Mouse (Mus musculus): ENCODE measurements around the gene Prr14l.
"Not testable (repeated sequence)": the region's sequence is repeated elsewhere in the genome, so short reads cannot be mapped to it uniquely, and the experiment has no call there.

Prr14l gene

DNA sequence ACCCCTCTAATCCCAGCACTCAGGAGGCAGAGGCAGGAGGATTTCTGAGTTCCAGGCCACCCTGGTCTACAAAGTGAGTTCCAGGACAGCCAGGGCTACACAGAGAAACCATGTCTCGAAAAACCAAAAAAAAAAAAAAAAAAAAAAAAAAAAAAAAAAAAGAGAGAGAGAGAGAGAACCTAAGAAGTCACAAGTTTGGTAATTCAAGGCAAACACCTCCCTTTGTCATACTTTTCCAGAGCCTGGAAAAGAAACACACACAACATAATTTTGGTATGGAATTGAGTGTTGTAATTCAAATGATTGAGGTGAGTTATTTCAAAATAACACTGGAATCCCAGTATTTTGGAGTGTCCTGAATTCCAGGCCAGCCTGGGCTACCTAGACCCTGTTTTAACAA, 67.6 kb downstream of the Prr14l start:
- DNase-seq (ENCODE audit: low read depth, low spot score): not testable (repeated sequence)

DNA sequence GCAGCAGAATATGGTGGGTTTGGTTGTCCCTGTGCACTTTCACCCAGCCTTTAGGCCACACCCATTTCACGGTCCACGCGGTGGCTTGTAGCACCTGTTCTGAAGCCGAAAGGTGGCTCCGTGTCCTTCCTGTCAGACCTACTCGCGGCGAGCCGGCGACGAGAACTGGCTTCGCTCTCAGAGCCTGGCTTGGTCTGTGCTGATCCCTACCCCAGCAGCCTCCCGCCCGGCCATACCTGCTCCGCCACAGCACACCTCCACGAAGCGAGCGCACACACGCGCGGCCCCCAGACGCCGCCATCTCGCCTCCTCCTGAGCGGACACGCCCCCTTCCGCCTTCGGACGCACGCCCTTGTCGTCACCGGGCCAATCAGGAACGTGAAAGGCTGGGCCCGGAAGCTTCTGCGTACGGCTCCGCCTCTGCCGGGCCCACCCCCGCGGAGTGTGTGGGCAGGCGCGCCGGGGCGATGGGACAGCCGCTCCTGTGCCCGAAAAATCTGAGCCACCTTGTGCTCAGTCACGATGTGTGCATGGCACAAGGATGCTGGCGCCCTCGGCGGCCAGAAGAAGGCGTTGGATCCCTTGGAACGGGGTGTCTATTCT, 68.6 kb downstream of the Prr14l start, which contains the start of gene Pisd:
Gene Pisd (minus strand): TSS at position 334 of the 603 bp plus-strand sequence.
- peak; percentile 88 for DNase-seq (ENCODE audit: low read depth, low spot score)

DNA sequence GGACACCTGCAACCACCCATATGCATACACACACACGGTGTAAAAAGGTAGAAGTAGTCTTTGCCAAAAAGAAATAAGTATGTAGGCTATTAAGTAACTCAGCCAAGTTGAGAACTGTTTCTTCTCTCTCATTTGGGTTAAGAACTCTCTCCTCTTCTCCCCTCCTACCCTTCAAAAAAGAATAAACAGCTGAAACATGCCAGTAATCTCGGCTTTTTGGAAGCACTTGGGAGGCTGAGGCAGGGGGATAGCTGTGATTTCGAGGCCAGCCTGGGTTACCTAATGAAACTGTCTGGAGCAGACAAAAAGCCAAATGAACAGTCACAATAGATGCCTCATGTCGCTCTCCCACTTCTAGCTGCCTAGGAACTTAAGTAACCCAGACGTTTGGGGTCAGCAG, 69.3 kb downstream of the Prr14l start:
- no peak for DNase-seq (ENCODE audit: low read depth, low spot score)

DNA sequence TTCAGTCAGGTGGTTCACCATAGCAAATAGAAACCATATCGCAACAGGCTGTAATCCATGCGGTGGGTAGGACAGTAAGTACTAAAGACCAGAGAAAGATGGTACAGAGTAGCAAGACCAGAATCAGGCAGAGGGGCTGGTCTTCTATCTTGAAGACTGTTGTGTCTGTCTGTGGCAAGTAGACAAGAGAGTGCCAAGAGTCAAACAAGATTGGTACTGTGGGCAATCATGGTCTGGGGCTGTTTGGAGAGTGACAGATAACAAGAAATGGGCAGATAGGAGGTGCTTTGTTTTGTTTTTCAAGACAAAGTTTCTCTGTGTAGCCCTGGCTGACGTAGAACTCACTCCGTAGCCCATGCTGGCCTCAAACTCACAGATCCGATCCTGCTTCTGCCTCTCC, 72.5 kb downstream of the Prr14l start:
- DNase-seq (ENCODE audit: low read depth, low spot score): no peak

DNA sequence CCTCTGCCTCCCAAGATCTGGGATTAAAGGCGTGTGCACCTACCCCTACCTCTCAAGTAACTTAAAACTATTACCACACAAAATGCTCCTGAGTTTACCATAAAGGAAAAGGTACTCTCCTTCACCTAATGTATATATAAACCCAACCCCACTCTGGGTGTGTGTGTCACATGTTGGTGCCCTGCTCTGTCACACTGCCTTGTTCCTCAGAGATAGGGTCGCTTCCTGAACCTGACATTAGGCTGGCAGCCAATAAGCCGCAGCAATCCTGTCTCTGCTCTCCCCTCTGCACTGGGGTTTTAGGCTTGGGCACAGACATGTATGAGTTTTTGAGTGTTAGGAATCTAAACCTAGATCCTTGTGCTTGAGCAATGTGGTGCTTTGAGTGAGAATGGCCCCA, 75.9 kb downstream of the Prr14l start:
- no peak for DNase-seq (ENCODE audit: low read depth, low spot score)

DNA sequence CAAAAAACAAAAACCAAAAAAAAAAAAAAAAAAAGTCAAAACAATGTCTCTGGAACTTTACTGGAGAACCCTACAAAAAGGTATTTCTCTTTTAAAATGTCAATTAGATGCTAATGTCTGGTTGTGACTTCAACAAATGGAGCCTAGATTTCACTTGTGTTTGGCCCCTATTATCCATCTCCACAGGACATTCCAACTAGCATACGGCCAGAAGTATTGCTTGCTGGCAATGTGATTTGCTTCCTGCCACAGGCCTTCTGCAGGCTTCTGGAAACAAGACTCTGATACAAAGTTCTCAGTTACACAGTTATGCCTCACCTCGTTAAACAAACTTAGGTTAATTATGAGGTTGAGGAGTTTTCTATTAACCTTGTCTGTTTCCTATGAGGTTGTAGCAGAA, 81.7 kb downstream of the Prr14l start:
- DNase-seq (ENCODE audit: low read depth, low spot score): no peak

DNA sequence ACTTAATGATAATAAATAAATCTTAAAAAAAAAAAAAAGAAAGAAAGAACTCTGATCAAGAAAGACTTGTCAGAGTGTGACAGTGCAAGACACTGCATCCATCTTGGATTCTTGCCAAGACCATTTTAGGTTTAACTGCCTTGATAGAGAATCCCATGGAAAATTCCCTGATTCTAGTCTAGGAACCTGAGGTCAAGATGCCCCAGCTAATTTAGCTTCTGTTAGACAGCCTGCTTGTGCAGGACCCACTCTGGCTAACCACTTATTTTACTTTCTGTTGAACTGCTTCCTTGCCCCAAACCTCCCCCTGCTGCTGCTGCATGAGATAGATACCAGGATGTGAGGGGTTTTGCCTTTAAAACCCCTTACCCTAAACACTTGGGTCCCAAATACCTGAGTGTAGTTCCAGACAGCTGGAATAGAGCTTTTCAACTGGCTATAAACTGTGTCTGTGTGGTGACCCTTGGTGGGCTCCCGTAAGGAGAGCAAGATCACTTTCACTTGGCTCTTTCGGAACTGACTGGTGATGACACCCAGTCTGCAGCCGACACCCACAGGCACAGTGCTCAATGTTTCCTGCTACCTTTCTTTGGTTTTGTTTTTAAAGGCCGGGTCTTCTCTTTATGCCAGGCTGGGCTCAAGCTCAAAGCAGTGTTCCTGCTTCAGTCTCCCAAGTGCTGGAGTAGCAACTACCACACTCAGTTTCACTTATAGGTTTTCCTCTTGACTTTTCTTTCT, 86.3 kb downstream of the Prr14l start:
- no peak for DNase-seq (ENCODE audit: low read depth, low spot score)

DNA sequence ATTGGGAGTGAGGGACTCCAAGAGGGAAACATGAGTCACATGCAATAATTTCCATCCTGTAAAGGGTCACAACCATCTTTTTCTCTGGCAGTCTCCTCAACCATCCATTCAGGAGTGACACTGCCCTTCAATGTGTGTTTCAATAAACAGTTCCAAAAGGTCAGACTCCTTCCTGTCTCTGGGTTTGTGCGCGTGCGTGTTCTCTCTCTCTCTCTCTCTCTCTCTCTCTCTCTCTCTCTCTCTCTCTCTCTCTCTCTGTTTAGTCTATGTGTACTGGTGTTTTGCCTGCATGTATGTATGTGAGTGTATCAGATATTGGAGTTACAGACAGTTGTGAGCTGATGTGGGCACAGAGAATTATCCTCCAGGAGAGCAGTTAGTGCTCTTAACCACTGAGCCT, 87.1 kb downstream of the Prr14l start:
- DNase-seq (ENCODE audit: low read depth, low spot score): no peak

DNA sequence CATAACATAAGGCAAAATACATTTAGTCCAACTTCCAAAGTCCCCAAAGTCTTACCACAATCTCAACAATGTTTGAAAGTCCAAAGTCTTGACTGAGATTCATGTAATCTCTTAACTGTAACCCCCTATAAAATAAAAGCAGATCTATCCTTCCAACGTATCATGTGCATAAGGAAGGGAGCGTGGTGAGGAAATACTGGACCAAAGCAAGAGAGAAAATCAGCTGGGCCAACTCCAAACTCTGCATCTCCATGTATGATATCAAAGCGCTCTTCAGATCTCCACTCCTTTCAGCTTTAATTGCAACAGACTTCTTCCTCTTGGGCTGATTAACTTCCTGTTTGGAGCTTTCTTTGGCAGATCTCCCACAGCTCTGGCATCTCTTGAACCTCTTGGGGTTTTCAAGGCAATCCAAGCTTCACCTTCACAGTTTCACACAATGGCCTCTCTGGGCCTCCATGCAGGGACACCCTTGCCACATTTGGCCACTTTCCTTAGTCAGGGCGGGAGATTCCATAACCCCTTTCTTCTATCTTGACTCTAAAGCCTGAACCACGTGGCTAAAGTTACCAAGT, 92.4 kb downstream of the Prr14l start:
- no peak for DNase-seq (ENCODE audit: low read depth, low spot score)

DNA sequence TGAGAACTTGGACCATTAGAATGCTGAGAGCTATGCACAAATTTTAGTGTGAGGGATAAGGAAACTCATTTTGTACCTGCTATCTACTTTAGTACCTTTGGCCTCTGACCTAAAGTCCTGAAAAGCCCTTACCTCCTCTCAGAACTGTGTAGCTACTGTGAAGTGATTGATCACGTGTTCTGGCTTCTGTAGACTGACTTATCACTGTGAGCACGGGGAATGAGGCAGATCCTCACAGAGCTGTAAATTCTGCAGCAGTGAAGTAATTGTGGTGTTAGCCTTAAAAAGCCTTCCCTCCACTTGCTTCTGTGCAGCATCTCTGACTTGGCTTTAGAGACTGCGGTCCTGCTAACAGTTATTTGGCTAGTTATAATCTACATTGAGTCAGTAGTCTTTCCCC, 93.3 kb downstream of the Prr14l start:
- DNase-seq (ENCODE audit: low read depth, low spot score): no peak

DNA sequence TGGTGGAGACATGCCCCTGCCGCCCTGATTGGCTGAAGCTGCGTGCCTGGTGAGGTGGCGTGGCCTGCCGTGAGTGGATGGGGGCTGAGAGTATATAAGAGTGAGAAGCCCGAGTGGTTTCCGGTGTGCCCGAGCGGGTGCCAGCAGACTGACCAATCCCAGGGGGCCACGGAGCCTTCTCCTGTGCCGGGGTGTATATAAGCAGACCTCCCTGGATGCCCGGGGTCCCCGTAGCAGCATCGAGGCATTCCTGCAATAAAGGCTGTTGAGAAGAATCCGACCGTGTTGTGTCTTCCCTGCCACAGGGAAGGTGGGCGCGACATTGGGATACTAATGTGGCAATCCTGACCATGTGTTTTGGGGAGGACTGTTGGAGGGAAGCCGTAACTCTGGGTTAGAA, 93.7 kb downstream of the Prr14l start:
- not testable (repeated sequence) for DNase-seq (ENCODE audit: low read depth, low spot score)

DNA sequence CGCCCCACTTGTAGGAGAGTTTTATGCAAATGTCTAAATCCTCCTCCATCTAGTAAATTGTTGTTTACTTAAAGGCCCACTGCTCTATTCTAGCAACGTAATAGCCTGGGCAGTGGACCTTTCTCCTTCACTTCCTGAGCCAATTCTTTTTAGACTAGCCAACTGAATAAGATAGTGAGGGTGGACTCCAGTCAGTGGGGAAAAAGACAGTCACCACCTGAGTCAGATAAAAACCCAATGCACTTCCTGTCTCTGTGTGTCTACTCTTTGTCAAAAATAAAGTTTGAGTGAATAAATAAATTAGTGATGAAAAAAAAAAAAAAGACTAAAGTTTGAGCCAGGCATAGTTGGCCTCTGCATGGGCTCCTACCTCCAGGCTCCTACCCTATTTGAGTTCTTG, 94.4 kb downstream of the Prr14l start:
- DNase-seq (ENCODE audit: low read depth, low spot score): no peak

DNA sequence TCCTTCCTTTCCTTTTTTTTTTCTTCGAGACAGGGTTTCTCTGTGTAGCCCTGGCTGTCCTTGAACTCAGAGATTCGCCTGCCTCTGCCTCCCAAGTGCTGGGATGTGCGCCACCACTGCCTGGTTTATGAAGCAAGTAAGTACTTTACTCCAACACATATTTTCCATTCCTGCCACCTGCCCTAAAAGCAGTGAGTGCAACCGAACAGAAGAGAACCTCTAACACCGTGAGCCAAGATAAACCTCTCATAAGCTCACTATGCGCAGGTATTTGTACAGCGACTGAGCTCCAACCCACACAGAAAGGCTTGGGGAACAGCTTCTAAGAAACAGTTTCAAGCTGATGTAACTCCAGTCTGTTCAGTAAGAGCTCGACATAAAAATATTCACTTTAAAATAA, 97.9 kb downstream of the Prr14l start:
- no peak for DNase-seq (ENCODE audit: low read depth, low spot score)

DNA sequence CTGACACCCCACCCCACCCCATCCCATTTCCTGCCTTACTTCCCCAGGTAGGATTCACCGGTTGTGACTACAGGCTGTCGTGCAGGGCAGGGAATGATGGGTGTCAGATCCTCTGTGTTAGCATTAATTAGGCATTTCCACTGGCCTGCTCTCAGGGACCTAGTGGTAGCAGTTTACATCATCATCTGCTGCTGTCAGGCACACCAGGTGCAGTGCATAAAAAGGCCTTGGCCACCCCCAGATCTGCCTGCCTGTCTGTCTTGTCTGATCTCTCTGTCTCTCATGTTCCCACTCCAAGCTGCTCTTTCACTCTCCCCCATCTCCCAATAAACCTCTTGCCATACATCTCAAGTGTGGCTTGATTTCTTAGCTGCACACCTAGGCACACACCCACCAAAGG, 102.3 kb downstream of the Prr14l start:
- no peak for DNase-seq (ENCODE audit: low read depth, low spot score)

DNA sequence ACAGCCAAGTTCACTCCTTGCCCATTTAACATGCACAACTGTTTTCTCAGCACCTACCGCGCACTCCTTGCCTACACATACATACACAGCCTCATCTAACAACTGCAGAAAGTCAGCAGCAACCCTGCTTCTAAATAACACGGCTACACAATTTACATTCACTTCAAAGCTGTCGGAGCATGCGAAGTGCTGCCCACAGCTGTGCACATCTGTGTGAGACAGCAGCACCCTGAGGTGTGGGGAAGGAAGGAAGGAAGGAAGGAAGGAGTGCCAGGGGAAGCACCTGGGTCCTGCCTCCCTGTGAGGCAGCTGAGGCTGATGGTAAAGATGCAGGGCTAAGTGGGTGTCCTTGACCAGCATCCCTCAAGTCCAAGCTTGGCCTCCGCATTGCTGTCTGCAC, 105.1 kb downstream of the Prr14l start:
- no peak for DNase-seq (ENCODE audit: low read depth, low spot score)

DNA sequence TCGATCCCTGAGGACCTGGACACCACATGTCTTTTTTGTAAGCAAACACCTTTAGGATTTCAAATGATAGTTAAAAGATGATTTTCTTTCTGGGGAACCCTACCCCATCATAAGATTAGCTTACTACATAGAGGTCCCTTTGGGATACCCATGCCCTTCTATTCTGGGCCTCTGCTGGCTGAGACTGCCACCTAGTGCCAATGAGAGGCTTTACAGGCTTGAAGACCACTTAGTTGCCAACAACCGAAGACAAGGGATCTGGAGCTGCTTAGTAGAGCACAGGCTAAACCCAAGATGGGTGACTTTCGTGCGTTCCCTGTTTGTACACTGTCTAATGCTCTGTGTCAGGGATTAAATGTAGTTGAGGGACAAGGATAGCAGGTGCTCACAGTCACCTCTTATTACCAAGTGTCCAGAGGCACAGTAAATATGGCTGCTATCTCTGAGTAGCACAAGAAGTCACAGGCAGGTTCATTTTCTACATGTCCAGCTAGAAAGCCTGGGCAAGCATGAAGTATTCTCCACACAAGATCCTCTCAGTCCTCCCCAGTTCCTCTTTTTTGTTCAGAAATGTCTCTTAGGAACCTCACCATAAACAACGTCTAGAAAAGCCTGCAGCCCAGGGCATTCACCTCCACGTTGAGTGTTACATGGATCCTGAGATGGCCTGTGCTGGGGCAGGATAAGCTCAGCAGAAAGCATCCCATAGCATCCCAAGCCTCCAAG, 106.2 kb downstream of the Prr14l start:
- no peak for DNase-seq (ENCODE audit: low read depth, low spot score)

DNA sequence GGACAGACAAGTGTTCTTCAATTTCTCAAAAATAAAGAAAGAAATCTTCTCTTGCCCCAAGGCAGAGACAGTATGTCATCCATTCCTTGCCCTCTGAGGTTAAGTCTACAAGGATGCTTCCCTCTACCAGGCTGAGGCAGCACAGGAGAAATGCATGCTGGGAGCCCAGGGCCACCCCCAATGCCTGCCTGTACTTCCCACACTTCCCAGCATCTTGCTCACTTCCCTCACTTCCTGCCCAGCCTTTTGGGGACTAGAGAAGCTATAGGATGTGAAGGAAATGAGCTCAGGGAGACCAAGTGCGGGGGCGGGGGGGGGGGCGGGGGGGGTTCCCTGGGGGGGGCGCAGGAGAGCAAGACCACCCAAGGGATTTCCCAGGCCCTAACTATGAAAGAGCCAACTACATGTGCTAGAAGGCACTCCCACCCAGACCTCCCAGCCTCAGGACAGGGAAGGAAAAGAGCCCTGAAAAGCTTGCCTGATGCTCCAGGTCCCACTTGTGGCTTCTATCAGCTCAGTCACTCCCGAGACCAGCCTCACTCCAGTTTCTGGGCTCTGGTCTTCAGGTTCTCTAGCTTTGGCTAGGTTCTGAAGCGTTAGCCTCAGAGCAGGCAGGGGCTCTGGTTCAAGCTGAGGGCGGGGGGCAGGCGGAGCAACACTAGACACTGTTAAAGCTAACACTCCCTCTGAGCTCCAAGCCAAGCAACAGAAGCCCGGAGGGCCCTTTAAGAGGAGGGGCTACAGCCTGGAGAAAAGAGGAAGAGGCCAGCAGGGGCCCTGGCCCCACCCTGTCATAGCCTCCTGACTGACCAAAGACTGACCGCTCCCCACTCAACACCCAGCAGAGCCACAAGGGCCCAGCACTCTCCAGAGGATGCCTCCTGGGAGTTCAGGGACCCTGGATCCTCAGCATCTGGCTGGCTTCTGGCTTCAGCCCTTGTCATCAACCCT, 108.1 kb downstream of the Prr14l start:
- DNase-seq (ENCODE audit: low read depth, low spot score): no peak

DNA sequence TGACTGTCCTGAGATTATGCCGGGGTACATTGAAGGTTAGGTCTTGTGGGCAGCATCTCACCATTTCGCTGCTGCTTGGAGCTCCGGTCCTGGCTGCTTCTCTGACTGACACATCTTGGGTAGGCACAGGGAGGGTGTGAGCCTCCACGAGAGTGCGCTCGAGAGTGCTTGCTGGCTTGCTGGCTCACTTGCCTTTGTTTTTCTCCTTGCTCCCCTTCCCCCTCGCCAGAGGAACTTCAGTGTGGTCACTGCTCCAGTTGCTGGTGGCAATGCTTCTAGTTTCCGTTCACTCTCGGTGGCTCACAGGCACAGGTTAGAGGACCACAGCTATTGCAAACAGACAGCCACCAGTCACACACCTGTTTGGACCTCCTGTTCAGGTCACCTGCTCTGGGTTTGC, 111.9 kb downstream of the Prr14l start:
- DNase-seq (ENCODE audit: low read depth, low spot score): no peak

DNA sequence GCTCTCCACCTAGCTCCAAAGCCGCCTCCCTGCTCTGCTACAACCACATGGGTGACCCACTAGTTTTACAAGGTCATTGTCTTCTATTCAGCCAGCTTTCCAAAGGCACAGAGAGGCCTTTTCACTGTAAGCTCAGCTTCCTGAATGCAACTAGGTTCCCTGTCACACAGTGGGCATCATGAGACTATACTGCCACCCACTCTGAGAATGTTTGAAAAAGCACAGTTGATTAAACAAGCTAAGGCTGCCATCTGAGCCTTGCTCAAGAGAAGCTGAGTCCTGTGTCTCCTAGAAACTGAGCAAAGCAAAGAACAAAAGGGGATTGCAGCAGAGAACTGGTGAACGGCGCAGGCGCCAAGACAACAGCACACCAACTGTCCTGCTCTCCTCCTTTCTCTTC, 112.7 kb downstream of the Prr14l start:
- not testable (repeated sequence) for DNase-seq (ENCODE audit: low read depth, low spot score)

DNA sequence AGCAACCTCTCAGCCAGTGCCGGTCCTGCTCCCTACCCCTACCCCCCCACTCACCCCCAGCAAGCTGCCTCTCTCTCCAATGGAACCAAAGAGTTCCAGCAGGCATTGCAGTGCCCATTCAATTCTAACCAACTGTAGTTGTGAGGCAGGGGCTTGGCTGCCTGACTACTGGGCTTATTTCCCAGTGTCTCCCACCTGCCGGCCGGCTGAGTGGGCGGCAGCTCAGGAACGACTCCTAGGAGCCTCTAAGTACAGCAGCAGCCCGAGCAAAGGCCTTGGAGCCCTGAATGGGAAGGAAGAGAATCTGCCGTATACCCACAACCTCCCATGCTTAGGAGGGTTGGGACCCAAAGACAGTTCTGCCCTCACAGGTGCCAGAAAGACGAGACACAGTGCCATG, 113.2 kb downstream of the Prr14l start:
- DNase-seq (ENCODE audit: low read depth, low spot score): not testable (repeated sequence)

DNA sequence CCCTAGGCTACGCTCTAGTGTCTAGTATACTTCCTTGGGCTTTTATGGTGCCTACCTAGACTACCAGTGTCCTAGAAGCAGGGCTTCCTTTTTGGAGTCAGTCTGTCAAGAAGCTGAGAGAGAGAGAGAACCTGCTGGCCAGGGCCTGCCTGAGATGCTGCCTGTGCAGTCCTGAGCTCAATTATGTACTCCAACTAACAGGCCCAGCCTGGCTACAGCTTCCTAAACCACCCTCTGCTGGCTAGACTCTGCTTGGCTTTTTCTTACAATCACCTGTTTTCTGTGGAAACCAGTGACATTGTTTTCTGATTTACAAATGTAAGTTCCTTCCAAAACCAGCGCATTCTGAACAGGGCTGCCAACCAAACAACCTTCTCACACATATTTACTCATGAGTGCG, 113.9 kb downstream of the Prr14l start:
- DNase-seq (ENCODE audit: low read depth, low spot score): no peak
